Mouse (Mus musculus) ES-CJ7 (cell line): ENCODE data around the gene Vmn2r74.

Source experiments
- DNase-seq: peaks from one replicate; pipeline ENCODE4 v3.0.0; 2011; ENCODE audit warnings: low read depth, low spot score

Vmn2r74 gene

DNA sequence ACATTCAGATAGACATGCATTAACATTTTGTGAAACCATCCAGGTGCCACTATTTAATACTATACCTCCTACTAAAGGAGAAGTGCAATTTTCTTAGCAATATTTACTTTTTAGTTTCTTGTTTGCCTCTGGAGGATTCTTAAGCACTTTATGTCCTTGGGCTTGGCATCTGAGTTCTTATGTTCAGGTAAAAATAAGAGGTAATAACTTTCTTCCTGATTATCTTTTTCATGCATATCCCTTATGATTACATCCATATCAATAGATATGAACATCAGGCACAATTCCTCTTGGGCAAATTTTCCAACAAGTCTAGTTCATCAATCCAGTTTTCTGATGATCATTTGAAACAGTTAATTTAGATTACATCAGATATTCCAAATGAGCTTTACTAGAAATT lies at the start of gene Vmn2r74:
Gene Vmn2r74 (minus strand): TSS at position 101 of the 400 bp plus-strand sequence.
- DNase-seq: no peak

DNA sequence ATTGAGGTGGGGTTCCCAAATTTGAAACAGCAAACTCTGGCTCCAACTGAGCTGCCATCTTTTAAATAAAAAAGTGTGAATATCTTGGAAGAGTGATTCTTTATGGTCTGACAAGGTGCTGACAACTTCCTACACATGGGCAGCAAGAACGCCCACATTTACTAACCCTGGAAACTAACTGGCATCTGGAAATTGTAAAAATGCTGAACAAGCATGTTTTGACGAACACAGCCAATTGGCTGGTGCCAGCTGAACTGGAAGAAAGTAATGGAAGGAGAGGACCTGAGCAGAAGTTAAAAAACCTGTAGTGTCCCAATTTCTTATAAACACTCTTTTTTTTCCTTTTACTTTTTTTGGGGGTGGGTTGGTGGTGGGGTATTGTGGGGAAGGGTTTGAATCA lies 46.1 kb upstream of the Vmn2r74 start:
- DNase-seq: no peak
